ENCODE assay signal across 8 mouse cellular contexts in genomic region chr13:38625492-38626228, GRCm38 (mm10). TPM values are rescaled to one million over a fixed set of nuclear protein-coding genes. Genes with fewer than 3 reads are reported as not detected.
A peak's percentile ranks its signal among the peaks of the same experiment; 100 is the strongest.
DNase-seq lines count a peak whose midpoint lies in the region; ATAC-seq and TF ChIP-seq lines count a peak whose summit lies in the region.

No protein-coding gene starts in this region.

- 0 out of 2 replicates have a peak overlapping the region, but pooled peaks have one; percentile 5 for H3K9ac ChIP-seq in hindbrain, postnatal 0 days (replicated peaks; ENCODE audit: low read length)

- no peaks in the 10 kb centered on the region for H3K9me3 ChIP-seq in hindbrain, postnatal 0 days (ENCODE audit: low read length)

- H3K4me1 ChIP-seq in hindbrain, postnatal 0 days (ENCODE audit: insufficient read depth, low read length): no peaks in the 10 kb centered on the region

- no peak overlapping the region for H3K4me3 ChIP-seq in hindbrain, postnatal 0 days (ENCODE audit: low read length)

- peak; percentile 58; the same call in 1 of the 2 replicates for ATAC-seq in hindbrain, postnatal 0 days

- 0 out of 2 replicates have a peak overlapping the region, but pooled peaks have one; percentile 32 for H3K27ac ChIP-seq in hindbrain, postnatal 0 days

- DNase-seq in layer of hippocampus, adult 11-12 months (ENCODE audit: low spot score): peak; percentile 22
- DNase-seq in layer of hippocampus, adult 8-10 months (ENCODE audit: low spot score in 2 of 2): no peak
- DNase-seq in ES-CJ7 (ENCODE audit: low read depth, low spot score): peak; percentile 32
- DNase-seq in adrenal gland, postnatal 25 days: peak; percentile 49
- peak; percentile 84 for DNase-seq in hindbrain, postnatal 0 days (ENCODE audit: low spot score)
- DNase-seq in lung, postnatal 25 days (ENCODE audit: low spot score): peak; percentile 36
- no peak for DNase-seq in cerebellum, adult 18-20 months
- no peak for DNase-seq in left cerebral cortex, adult 18-20 months (ENCODE audit: low spot score in 2 of 2)

- WGBS in hindbrain, postnatal 0 days: 14% methylated on average over 5 of the region's 5 CpGs

- TF ChIP-seq CTCF in hindbrain, postnatal 0 days (IDR thresholded peaks at IDR 0.05; ENCODE audit: low read depth): peak; percentile 62

- no peaks in the 10 kb centered on the region for H3K27me3 ChIP-seq in hindbrain, postnatal 0 days (ENCODE audit: insufficient read depth, low read length)

- H3K4me2 ChIP-seq in hindbrain, postnatal 0 days (ENCODE audit: low read depth, low read length): no peak overlapping the region

- H3K36me3 ChIP-seq in hindbrain, postnatal 0 days (ENCODE audit: insufficient read depth, low read length): no peaks in the 10 kb centered on the region; the same call in 1 of the 2 replicates

RNA-seq across cellular contexts. Expression of gene Bloc1s5, which starts 9.2 kb away (rescaled TPM):
- total RNA-seq in layer of hippocampus, adult 8-10 months (2022): 10 to 100 TPM in 1 of 4 experiments, 1 to 10 TPM in 3; 8.0 to 13.5 (median 9.8) TPM
- total RNA-seq in adrenal gland, postnatal 25 days (2021): 13.8 and 24.4 TPM in 2 replicates
- 9.7 and 10.1 TPM in 2 replicates for total RNA-seq in hindbrain, postnatal 0 days (2014; rRNA removed)
- 22.2 and 23.5 TPM in 2 replicates for polyA plus RNA-seq in hindbrain, postnatal 0 days (2015; fragmentation: Nextera tagmentation; extraction: Ambion mirVana)
- 10 to 100 TPM; 11.9 to 12.1 TPM for total RNA-seq in left cerebral cortex, adult 18-20 months (2021)

RNA-seq across cellular contexts. Expression of gene Eef1e1, which starts 33.2 kb away (rescaled TPM):
- 10 to 100 TPM; 23.1 to 37.0 (median 28.5) TPM for total RNA-seq in layer of hippocampus, adult 8-10 months (2022)
- 30.4 and 36.9 TPM in 2 replicates for total RNA-seq in adrenal gland, postnatal 25 days (2021)
- total RNA-seq in hindbrain, postnatal 0 days (2014; rRNA removed): 24.5 and 36.6 TPM in 2 replicates
- 105 and 107 TPM in 2 replicates for polyA plus RNA-seq in hindbrain, postnatal 0 days (2015; fragmentation: Nextera tagmentation; extraction: Ambion mirVana)
- total RNA-seq in left cerebral cortex, adult 18-20 months (2021): 10 to 100 TPM; 31.1 to 32.7 TPM

Comparison
In these comparisons a context has a peak if more than half of its experiments do, and no peak if none do; other contexts are left out.
1. DNase-seq: peak in layer of hippocampus, adult 11-12 months (single experiment), ES-CJ7 (single experiment), adrenal gland, postnatal 25 days (single experiment), hindbrain, postnatal 0 days (single experiment) and lung, postnatal 25 days (single experiment); none in layer of hippocampus, adult 8-10 months (0 of 2), cerebellum, adult 18-20 months (0 of 2) and left cerebral cortex, adult 18-20 months (0 of 2).